Mouse (Mus musculus) MEL (cell line): Measurements from ENCODE around the gene Cab39l. TPM values are rescaled to one million over a fixed set of nuclear protein-coding genes. Genes with fewer than 3 reads are reported as not detected.

Experiments used
- DNase-seq: peaks from one replicate; pipeline ENCODE4 v3.0.0; 2011; ENCODE audit warnings: low read depth, low spot score
- H3K27ac ChIP-seq: 2 replicates; pipeline ENCODE4 v1.5.1; 2012; ENCODE audit warnings: low read depth, mild to moderate bottlenecking, control low read depth, low read length, moderate library complexity; ENCODE audit not compliant: control insufficient read depth
- H3K27me3 ChIP-seq, 2 experiments: fragments of 150-350 bp in 1 of 2; sonication (generic) in 1 of 2; 2 replicates each; pipeline ENCODE4 v1.6.1; 2012; ENCODE audit warnings: low read length in 2 of 2, mild to moderate bottlenecking in 2 of 2, improper control_type of control experiment in 1 of 2, moderate library complexity in 1 of 2; ENCODE audit not compliant: insufficient read depth in 2 of 2, control insufficient read depth in 1 of 2
- H3K36me3 ChIP-seq, 2 experiments: 2 replicates each; pipeline ENCODE4 v1.6.1; 2012 to 2014; ENCODE audit warnings: low read length in 2 of 2, improper control_type of control experiment in 1 of 2, inconsistent platforms in 1 of 2, mild to moderate bottlenecking in 1 of 2; ENCODE audit not compliant: insufficient read depth in 2 of 2, control insufficient read depth in 1 of 2
- H3K4me1 ChIP-seq, 2 experiments: fragments of 150-350 bp in 1 of 2; sonication (generic) in 1 of 2; 2 replicates each; pipeline ENCODE4 v1.6.1; 2012; ENCODE audit warnings: low read length in 2 of 2, improper control_type of control experiment in 1 of 2, mild to moderate bottlenecking in 1 of 2; ENCODE audit not compliant: insufficient read depth in 2 of 2, control insufficient read depth in 1 of 2
- H3K4me3 ChIP-seq, 2 experiments: fragments of 150-350 bp in 1 of 2; sonication (generic) in 1 of 2; 2 replicates each; pipeline ENCODE4 v1.5.1; 2012; ENCODE audit warnings: low read depth in 2 of 2, low read length in 2 of 2, mild to moderate bottlenecking in 2 of 2, moderate library complexity in 2 of 2, control low read depth in 1 of 2, improper control_type of control experiment in 1 of 2; ENCODE audit not compliant: control insufficient read depth in 1 of 2, insufficient read depth in 1 of 2
- H3K79me2 ChIP-seq: 2 replicates; pipeline ENCODE4 v1.6.1; 2012; ENCODE audit warnings: mild to moderate bottlenecking, low read length, moderate library complexity; ENCODE audit not compliant: control insufficient read depth, poor library complexity, insufficient read depth
- H3K9ac ChIP-seq: 2 replicates; pipeline ENCODE4 v1.6.1; 2012; ENCODE audit warnings: low read depth, mild to moderate bottlenecking, control low read depth, low read length, moderate library complexity; ENCODE audit not compliant: control insufficient read depth, poor library complexity, severe bottlenecking
- H3K9me3 ChIP-seq: fragments of 150-350 bp; sonication (generic); replicated peaks from 2 replicates; pipeline ENCODE4 v1.6.1; 2012; ENCODE audit warnings: mild to moderate bottlenecking, low read length, improper control_type of control experiment, moderate library complexity; ENCODE audit not compliant: insufficient read depth
- CTCF ChIP-seq, 3 experiments: IDR thresholded peaks in 2 of 3; conservative IDR thresholded peaks in 1 of 3; 2 replicates each; pipeline ENCODE4 v1.5.1; 2011 to 2012; ENCODE audit warnings: low read length in 3 of 3, low read depth in 2 of 3, mild to moderate bottlenecking in 2 of 3, improper control_type of control experiment in 1 of 3, inconsistent platforms in 1 of 3, mixed read lengths in 1 of 3, moderate library complexity in 1 of 3; ENCODE audit not compliant: control insufficient read depth in 1 of 3, insufficient read depth in 1 of 3, poor library complexity in 1 of 3, severe bottlenecking in 1 of 3
- ETS1 ChIP-seq: IDR thresholded peaks from 2 replicates; pipeline ENCODE4 v1.6.1; 2012; ENCODE audit warnings: low read depth, mild to moderate bottlenecking, inconsistent platforms, low read length, improper control_type of control experiment, moderate library complexity
- GATA1 ChIP-seq: IDR thresholded peaks from 2 replicates; pipeline ENCODE4 v1.6.1; 2011; ENCODE audit warnings: low read depth, low read length, improper control_type of control experiment
- HCFC1 ChIP-seq: IDR thresholded peaks from 2 replicates; pipeline ENCODE4 v1.6.1; 2012; ENCODE audit warnings: low read depth, mild to moderate bottlenecking, inconsistent platforms, low read length, improper control_type of control experiment, moderate library complexity
- JUND ChIP-seq: IDR thresholded peaks from 2 replicates; pipeline ENCODE4 v1.6.1; 2011; ENCODE audit warnings: low read depth, mild to moderate bottlenecking, improper control_type of control experiment, low read length
- MAZ ChIP-seq: IDR thresholded peaks from 2 replicates; pipeline ENCODE4 v1.6.1; 2012; ENCODE audit warnings: low read depth, mild to moderate bottlenecking, inconsistent platforms, low read length, improper control_type of control experiment
- MXI1 ChIP-seq: IDR thresholded peaks from 2 replicates; pipeline ENCODE4 v1.6.1; 2011; ENCODE audit warnings: mild to moderate bottlenecking, low read depth, low read length, improper control_type of control experiment
- MYC ChIP-seq: IDR thresholded peaks from 2 replicates; pipeline ENCODE4 v1.6.1; 2011; ENCODE audit warnings: low read depth, mild to moderate bottlenecking, low read length, improper control_type of control experiment, moderate library complexity
- NRF1 ChIP-seq: IDR thresholded peaks from 2 replicates; pipeline ENCODE4 v1.6.1; 2014; ENCODE audit warnings: low read depth, mild to moderate bottlenecking, inconsistent platforms, low read length, improper control_type of control experiment, moderate library complexity; ENCODE audit not compliant: poor library complexity, insufficient read depth, severe bottlenecking
- POLR2AphosphoS5 ChIP-seq: IDR thresholded peaks from 2 replicates; pipeline ENCODE4 v1.6.1; 2012; ENCODE audit warnings: low read depth, borderline replicate concordance, mild to moderate bottlenecking, inconsistent platforms, low read length, moderate library complexity, mixed read lengths
- RAD21 ChIP-seq: IDR thresholded peaks from 2 replicates; pipeline ENCODE4 v1.6.1; 2011; ENCODE audit warnings: mild to moderate bottlenecking, low read depth, low read length, improper control_type of control experiment
- SIN3A ChIP-seq: IDR thresholded peaks from 2 replicates; pipeline ENCODE4 v1.6.1; 2012; ENCODE audit warnings: low read length, improper control_type of control experiment, inconsistent platforms
- SMC3 ChIP-seq: IDR thresholded peaks from 2 replicates; pipeline ENCODE4 v1.6.1; 2011; ENCODE audit warnings: low read depth, low read length, improper control_type of control experiment
- TAL1 ChIP-seq: IDR thresholded peaks from 2 replicates; pipeline ENCODE4 v1.6.1; 2012; ENCODE audit warnings: mild to moderate bottlenecking, inconsistent platforms, low read length, moderate library complexity, mixed read lengths
- TCF12 ChIP-seq: IDR thresholded peaks from 2 replicates; pipeline ENCODE4 v1.6.1; 2014; ENCODE audit warnings: low read depth, mild to moderate bottlenecking, inconsistent platforms, low read length, improper control_type of control experiment, moderate library complexity
- UBTF ChIP-seq: IDR thresholded peaks from 2 replicates; pipeline ENCODE4 v1.6.1; 2012; ENCODE audit warnings: low read depth, mild to moderate bottlenecking, inconsistent platforms, low read length, improper control_type of control experiment, moderate library complexity, borderline replicate concordance; ENCODE audit not compliant: insufficient read depth
- USF1 ChIP-seq: IDR thresholded peaks from 2 replicates; pipeline ENCODE4 v1.6.1; 2014; ENCODE audit warnings: low read depth, mild to moderate bottlenecking, inconsistent platforms, low read length, improper control_type of control experiment, moderate library complexity
- USF2 ChIP-seq, 2 experiments: IDR thresholded peaks; 2 replicates each; pipeline ENCODE4 v1.6.1; 2011 to 2012; ENCODE audit warnings: improper control_type of control experiment in 2 of 2, low read length in 2 of 2, borderline replicate concordance in 1 of 2, inconsistent platforms in 1 of 2, low read depth in 1 of 2, mild to moderate bottlenecking in 1 of 2; ENCODE audit not compliant: insufficient read depth in 1 of 2
- ZKSCAN1 ChIP-seq: IDR thresholded peaks from 2 replicates; pipeline ENCODE4 v1.6.1; 2012; ENCODE audit warnings: low read depth, mild to moderate bottlenecking, inconsistent platforms, low read length, improper control_type of control experiment, moderate library complexity
- ZMIZ1 ChIP-seq: IDR thresholded peaks from 2 replicates; pipeline ENCODE4 v1.6.1; 2012; ENCODE audit warnings: low read depth, mild to moderate bottlenecking, inconsistent platforms, low read length, improper control_type of control experiment, moderate library complexity
- ZNF384 ChIP-seq: IDR thresholded peaks from 2 replicates; pipeline ENCODE4 v1.6.1; 2012; ENCODE audit warnings: low read depth, mild to moderate bottlenecking, inconsistent platforms, low read length, improper control_type of control experiment
- polyA plus RNA-seq, 2 experiments: library from polyadenylated mRNA; stranded (reverse) in 1 of 2; unstranded in 1 of 2; fragments of >175 nt in 1 of 2; fragments of >200 nt in 1 of 2; gene quantifications; 2 replicates each; pipeline versions ENCODE4 v1.2.1 to v1.2.4; 2012; ENCODE audit warnings: low replicate concordance in 2 of 2, low read depth in 1 of 2; ENCODE audit not compliant: insufficient read length in 2 of 2, insufficient read depth in 1 of 2, missing spikeins in 1 of 2
- total RNA-seq: library from RNA; depleted of rRNA; stranded (reverse); fragments of 300-350 nt; gene quantifications from 2 replicates; pipeline ENCODE4 v1.2.3, GENCODE M21; 2012

The Cab39l gene
- total and polyA plus RNA-seq, 3 experiments: 24.2 to 34.0 TPM; not detected in 1

- H3K27me3 ChIP-seq: no peaks in the 10 kb centered on the region
- no peak for DNase-seq
- TF ChIP-seq ZKSCAN1: no peak
- no peak for TF ChIP-seq MYC
- TF ChIP-seq TCF12: no peak
- TF ChIP-seq RAD21: no peak
- TF ChIP-seq SIN3A: no peak
- no peak for TF ChIP-seq POLR2AphosphoS5
- no peak for TF ChIP-seq CTCF (IDR thresholded peaks at IDR 0.05 in 2 of 3, conservative IDR thresholded peaks at IDR 0.05 in 1 of 3; ENCODE audit: control insufficient read depth in 1 of 3, insufficient read depth in 1 of 3, low read depth in 2 of 3, low read length in 3 of 3, poor library complexity in 1 of 3, severe bottlenecking in 1 of 3)
- TF ChIP-seq HCFC1: no peak
- TF ChIP-seq MXI1: no peak
- TF ChIP-seq, all 39 proteins: peak for 0
- Histone ChIP-seq H3K79me2 (no peaks in the 10 kb centered on the region), H3K9me3 (no peaks in the 10 kb centered on the region), H3K9ac (no peak overlapping the region), H3K27ac (no peak overlapping the region), H3K4me1 (no peaks in the 10 kb centered on the region), H3K4me3 (no peak overlapping the region), H3K36me3 (no peaks in the 10 kb centered on the region; a peak in 1 of 4 replicates)
Measured at GRCm38 (mm10) chr14:59513922-59514444, 73.2 kb downstream of the Cab39l start.

GRCm38 (mm10) chr14:59525843-59526242 lies 85.1 kb downstream of the Cab39l start:
- Histone ChIP-seq H3K4me3 (no peak overlapping the region), H3K27ac (no peak overlapping the region)

GRCm38 (mm10) chr14:59530801-59531200 lies 90.0 kb downstream of the Cab39l start:
- Histone ChIP-seq H3K79me2 (no peaks in the 10 kb centered on the region), H3K9me3 (no peaks in the 10 kb centered on the region), H3K27ac (no peak overlapping the region)
- TF ChIP-seq SIN3A (no peak), ZMIZ1 (no peak), NRF1 (no peak), USF1 (no peak), ETS1 (no peak), UBTF (no peak), GATA1 (no peak), MAZ (no peak), USF2 (IDR thresholded peaks at IDR 0.05; ENCODE audit: borderline replicate concordance in 1 of 2, insufficient read depth in 1 of 2, low read depth in 1 of 2, low read length in 2 of 2) (no peak), SMC3 (no peak), TAL1 (no peak)
- TF ChIP-seq, all 39 proteins: peak for 0
- no peak overlapping the region for H3K9ac ChIP-seq
- H3K4me1 ChIP-seq: 0 out of 4 replicates have a peak, but pooled peaks cover 0 to 3% of the 10 kb centered on the region in 2 experiments
- H3K36me3 ChIP-seq: no peaks in the 10 kb centered on the region; a peak in 1 of 4 replicates
- H3K27me3 ChIP-seq: no peaks in the 10 kb centered on the region
- no peak for DNase-seq
- no peak overlapping the region for H3K4me3 ChIP-seq

More at GRCm38 (mm10) chr14:59525843-59526242, 85.1 kb downstream of the Cab39l start:
- Histone ChIP-seq H3K4me1 (peaks cover 4 to 6% of the 10 kb centered on the region in 2 experiments; a peak in 2 of 4 replicates), H3K9me3 (no peaks in the 10 kb centered on the region), H3K27me3 (no peaks in the 10 kb centered on the region), H3K9ac (no peak overlapping the region), H3K36me3 (peaks cover 0 to 5% of the 10 kb centered on the region in 2 experiments; a peak in 3 of 4 replicates), H3K79me2 (no peaks in the 10 kb centered on the region)
- peak; percentile 17 for DNase-seq
- TF ChIP-seq USF1: no peak
- TF ChIP-seq CTCF (IDR thresholded peaks at IDR 0.05 in 2 of 3, conservative IDR thresholded peaks at IDR 0.05 in 1 of 3; ENCODE audit: control insufficient read depth in 1 of 3, insufficient read depth in 1 of 3, low read depth in 2 of 3, low read length in 3 of 3, poor library complexity in 1 of 3, severe bottlenecking in 1 of 3): no peak
- TF ChIP-seq ZNF384: no peak
- no peak for TF ChIP-seq MYC
- TF ChIP-seq SMC3: no peak
- TF ChIP-seq SIN3A: no peak
- no peak for TF ChIP-seq JUND
